ENCODE assay signal across 22 mouse cellular contexts in the genomic region with DNA sequence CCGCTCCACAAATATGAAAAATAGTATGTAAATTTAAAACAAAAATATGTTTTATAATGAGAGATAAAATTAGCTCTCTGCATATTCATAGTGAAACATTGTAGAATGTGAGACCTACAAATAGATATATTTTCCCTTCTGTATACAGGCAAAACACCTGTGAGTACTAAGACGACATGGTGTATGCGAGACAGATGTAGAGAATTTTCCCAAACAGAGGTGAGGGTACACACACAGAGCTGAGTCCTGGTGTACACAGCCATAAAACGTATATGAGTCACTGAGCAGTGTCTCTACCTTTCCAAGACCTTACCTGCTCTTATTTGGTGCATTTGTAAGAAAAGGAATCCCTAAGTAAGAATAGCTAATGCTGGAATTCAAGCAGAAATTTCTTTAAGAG.
DNase-seq lines count a peak whose midpoint lies in the region; ATAC-seq lines count a peak whose summit lies in the region.
"Had no signal": no experiment of that assay in that cellular context is flagged by ENCODE, and none has a peak within 500 bp of the region (broad histone marks: within the 10 kb centered on the region; RNA-seq: fewer than 3 reads in every experiment).

No protein-coding gene starts in this region.

- H3K9ac ChIP-seq in limb, embryonic 11.5 days (ENCODE audit: low read length) = no peak overlapping the region
- H3K9ac ChIP-seq: embryonic facial prominence, embryonic 12.5 days; forebrain, embryonic 13.5 days; forebrain, embryonic 15.5 days; forebrain, postnatal 0 days had no signal

- no peak overlapping the region for H3K4me3 ChIP-seq in limb, embryonic 11.5 days (ENCODE audit: low read depth, low read length)
- H3K4me3 ChIP-seq: embryonic facial prominence, embryonic 10.5 days; embryonic facial prominence, embryonic 12.5 days; forebrain, embryonic 13.5 days; forebrain, embryonic 15.5 days had no signal

- ATAC-seq in frontal cortex, adult (ENCODE audit: low TSS enrichment) = peak; percentile 52; the same call in 1 of the 2 replicates
- peak; percentile 65 for ATAC-seq in limb, embryonic 11.5 days (ENCODE audit: insufficient number of reproducible peaks, low FRiP score, low TSS enrichment, low read depth)
- ATAC-seq: activated CD4-positive, CD25-positive, alpha-beta regulatory T cell, adult 4 months; forebrain, embryonic 13.5 days; forebrain, embryonic 15.5 days; forebrain, postnatal 0 days; Patski had no signal

- no peaks in the 10 kb centered on the region for H3K27me3 ChIP-seq in limb, embryonic 11.5 days (ENCODE audit: control insufficient read depth, insufficient read depth, low read length)
- H3K27me3 ChIP-seq: embryonic facial prominence, embryonic 12.5 days; forebrain, embryonic 13.5 days; forebrain, embryonic 15.5 days; Patski had no signal

- no peak overlapping the region for H3K27ac ChIP-seq in limb, embryonic 11.5 days (replicated peaks; ENCODE audit: low read depth, low read length)
- H3K27ac ChIP-seq: embryonic facial prominence, embryonic 10.5 days; embryonic facial prominence, embryonic 12.5 days; forebrain, embryonic 13.5 days; forebrain, embryonic 15.5 days had no signal

- H3K36me3 ChIP-seq in limb, embryonic 11.5 days (ENCODE audit: control insufficient read depth, insufficient read depth, low read length) = no peaks in the 10 kb centered on the region
- H3K36me3 ChIP-seq: embryonic facial prominence, embryonic 10.5 days; embryonic facial prominence, embryonic 12.5 days; forebrain, embryonic 15.5 days had no signal

- peak; percentile 3 for DNase-seq in embryo, embryonic 11 days
- DNase-seq in embryo, embryonic 10.5 days (ENCODE audit: low spot score) = no peak
- DNase-seq in frontal cortex, postnatal 25 days (ENCODE audit: low spot score in 2 of 2) = no peak
- peak; percentile 54 for DNase-seq in A20 (ENCODE audit: low read depth, low spot score)
- DNase-seq in limb, embryonic 11.5 days (ENCODE audit: low spot score) = no peak
- DNase-seq in Muller cell, postnatal 12 days (ENCODE audit: inconsistent ontology term) = no peak
- DNase-seq: adrenal gland, adult 8-10 months; adrenal gland, postnatal 14 days; adrenal gland, postnatal 36 days; cerebellum, adult 11-12 months; cerebellum, adult 2 months; cerebellum, adult 9-10 months; cerebellum, postnatal 10 days; cerebellum, postnatal 25 days; forebrain, postnatal 0 days had no signal

- no peaks in the 10 kb centered on the region for H3K4me1 ChIP-seq in limb, embryonic 11.5 days (ENCODE audit: control insufficient read depth, insufficient read depth, low read length)
- H3K4me1 ChIP-seq: embryonic facial prominence, embryonic 12.5 days; forebrain, embryonic 13.5 days; forebrain, embryonic 15.5 days had no signal

- 44% methylated on average over 4 of the region's 4 CpGs for WGBS in limb, embryonic 11.5 days

- H3K9me3 ChIP-seq in limb, embryonic 11.5 days (ENCODE audit: control insufficient read depth, low read length) = no peaks in the 10 kb centered on the region
- H3K9me3 ChIP-seq: embryonic facial prominence, embryonic 10.5 days; embryonic facial prominence, embryonic 12.5 days; forebrain, embryonic 13.5 days; forebrain, embryonic 15.5 days had no signal

- H3K4me2 ChIP-seq in limb, embryonic 11.5 days (ENCODE audit: low read depth, severe bottlenecking) = no peak overlapping the region
- H3K4me2 ChIP-seq: embryonic facial prominence, embryonic 12.5 days; forebrain, embryonic 13.5 days; forebrain, embryonic 15.5 days had no signal

Comparison
In these comparisons a context has a peak if more than half of its experiments do, and no peak if none do; other contexts are left out.
1. DNase-seq: peak in embryo, embryonic 11 days (single experiment) and A20 (single experiment); none in embryo, embryonic 10.5 days (single experiment), frontal cortex, postnatal 25 days (0 of 2), limb, embryonic 11.5 days (single experiment) and Muller cell, postnatal 12 days (single experiment).